Mouse (Mus musculus): Measurements from ENCODE around the gene Sprr2h. TPM values are rescaled to one million over a fixed set of nuclear protein-coding genes. Genes with fewer than 3 reads are reported as not detected.

Gene Sprr2h
- not detected for total RNA-seq (2021)
- long read RNA-seq, experiment 1: 0 reads
- long read RNA-seq, experiment 2: 0 reads

- no peak for DNase-seq (ENCODE audit: low spot score in 2 of 2)
Measured at GRCm38 (mm10) chr3:92385385-92385784, at the start of gene Sprr2h. Gene Sprr2h (plus strand): TSS chr3:92385685.

- no peak for DNase-seq (ENCODE audit: low spot score in 2 of 2)
Measured at GRCm38 (mm10) chr3:92336278-92336677, 49.2 kb upstream of the Sprr2h start.

- no peak for DNase-seq (ENCODE audit: low spot score in 2 of 2)
Measured at GRCm38 (mm10) chr3:92338840-92339239, 46.6 kb upstream of the Sprr2h start, which contains the start of gene Sprr2d. Gene Sprr2d (plus strand): TSS chr3:92339140.

- no peak for DNase-seq (ENCODE audit: low spot score in 2 of 2)
Measured at GRCm38 (mm10) chr3:92351843-92352242, 33.6 kb upstream of the Sprr2h start, which contains the start of gene Sprr2e. Gene Sprr2e (plus strand): TSS chr3:92352143.

GRCm38 (mm10) chr3:92361619-92362018 is 23.9 kb upstream of the Sprr2h start:
- DNase-seq (ENCODE audit: low spot score in 2 of 2): no peak

- DNase-seq (ENCODE audit: low spot score in 2 of 2): no peak
Measured at GRCm38 (mm10) chr3:92364887-92365286, 20.6 kb upstream of the Sprr2h start, which contains the start of gene Sprr2f. Gene Sprr2f (plus strand): TSS chr3:92365187.

GRCm38 (mm10) chr3:92373613-92374012 is 11.9 kb upstream of the Sprr2h start:
- no peak for DNase-seq (ENCODE audit: low spot score in 2 of 2)

GRCm38 (mm10) chr3:92394301-92394700 is 8.8 kb downstream of the Sprr2h start:
- DNase-seq (ENCODE audit: low spot score in 2 of 2): no peak

- no peak for DNase-seq (ENCODE audit: low spot score in 2 of 2)
Measured at GRCm38 (mm10) chr3:92407691-92408090, 22.2 kb downstream of the Sprr2h start, which contains the start of gene Sprr2i. Gene Sprr2i (plus strand): TSS chr3:92407991.

- no peak for DNase-seq (ENCODE audit: low spot score in 2 of 2)
Measured at GRCm38 (mm10) chr3:92417782-92418181, 32.3 kb downstream of the Sprr2h start, which contains the start of gene Sprr2j-ps. Gene Sprr2j-ps (plus strand): TSS chr3:92418082.

- DNase-seq (ENCODE audit: low spot score in 2 of 2): no peak
Measured at GRCm38 (mm10) chr3:92429323-92429722, 43.8 kb downstream of the Sprr2h start, which contains the start of gene Gm9774. Gene Gm9774 (minus strand): TSS chr3:92429423.

- no peak for DNase-seq (ENCODE audit: low spot score in 2 of 2)
Measured at GRCm38 (mm10) chr3:92432282-92432681, 46.8 kb downstream of the Sprr2h start, which contains the start of gene Sprr2k. Gene Sprr2k (plus strand): TSS chr3:92432582.

Other genes with a start within 250 kb of the Sprr2h start
- not detected for gene Lelp1, start 242.9 kb upstream of the Sprr2h start, total RNA-seq (2021)
- not detected for gene Sprr2a1, start 169.9 kb upstream of the Sprr2h start, total RNA-seq (2021)
- 1 to 10 TPM in 1 of 2 experiments, not detected in 1; 1.6 TPM for gene Sprr2a2, start 169.8 kb upstream of the Sprr2h start, total RNA-seq (2021)
- not detected for gene Sprr2a3, start 100.3 kb upstream of the Sprr2h start, total RNA-seq (2021)
- not detected for gene Sprr2b, start 69.1 kb upstream of the Sprr2h start, total RNA-seq (2021)
- not detected for gene Sprr2d, start 46.5 kb upstream of the Sprr2h start, total RNA-seq (2021)
- gene Sprr2e, start 33.5 kb upstream of the Sprr2h start, total RNA-seq (2021): not detected
- not detected for gene Sprr2f, start 20.5 kb upstream of the Sprr2h start, total RNA-seq (2021)
- not detected for gene Sprr2i, start 22.3 kb downstream of the Sprr2h start, total RNA-seq (2021)
- not detected for gene Sprr2j-ps, start 32.4 kb downstream of the Sprr2h start, total RNA-seq (2021)
- gene Gm9774, start 43.7 kb downstream of the Sprr2h start, total RNA-seq (2021): 1 to 10 TPM; 3.7 to 4.1 TPM
- not detected for gene Sprr2k, start 46.9 kb downstream of the Sprr2h start, total RNA-seq (2021)
- gene Sprr1b, start 53.1 kb downstream of the Sprr2h start, total RNA-seq (2021): not detected
- not detected for gene Sprr3, start 73.0 kb downstream of the Sprr2h start, total RNA-seq (2021)
- gene Sprr1a, start 100.2 kb downstream of the Sprr2h start, total RNA-seq (2021): not detected
- not detected for gene Sprr4, start 114.8 kb downstream of the Sprr2h start, total RNA-seq (2021)
- not detected for gene 2310046K23Rik, start 148.8 kb downstream of the Sprr2h start, total RNA-seq (2021)
- not detected for gene Ivl, start 188.1 kb downstream of the Sprr2h start, total RNA-seq (2021)
- gene Smcp, start 203.3 kb downstream of the Sprr2h start, total RNA-seq (2021): not detected
- not detected for gene 2210017I01Rik, start 221.8 kb downstream of the Sprr2h start, total RNA-seq (2021)
- gene Lce6a, start 236.0 kb downstream of the Sprr2h start, total RNA-seq (2021): not detected

Data from gastrocnemius, postnatal 4 days (tissue).